Mouse (Mus musculus) midbrain, embryonic 11.5 days (tissue): ENCODE measurements around the gene Ly6g6f. TPM values are rescaled to one million over a fixed set of nuclear protein-coding genes. Genes with fewer than 3 reads are reported as not detected.

ENCODE experiments used
- ATAC-seq: fragments of 200-750 bp; cut with Nextera tagmentation; 2 replicates; pipeline ENCODE4 v1.8.0; 2017; ENCODE audit warnings: moderate TSS enrichment, moderate library complexity; ENCODE audit not compliant: low FRiP score
- DNase-seq: peaks from one replicate; pipeline ENCODE4 v3.0.0; 2015; ENCODE audit warnings: low spot score; ENCODE audit errors: missing footprints
- H3K27ac ChIP-seq: fragments of 300-500 bp; sonication (generic); 2 replicates; pipeline ENCODE4 v1.5.1; 2014; ENCODE audit warnings: low read depth, low read length
- H3K27me3 ChIP-seq: fragments of 300-500 bp; sonication (generic); 2 replicates; pipeline ENCODE4 v1.6.1; 2014; ENCODE audit warnings: mild to moderate bottlenecking, low read length, moderate library complexity, mixed read lengths; ENCODE audit not compliant: control insufficient read depth, insufficient read depth
- H3K36me3 ChIP-seq: fragments of 300-500 bp; sonication (generic); 2 replicates; pipeline ENCODE4 v1.6.1; 2014; ENCODE audit warnings: mild to moderate bottlenecking, low read length, moderate library complexity, mixed read lengths; ENCODE audit not compliant: control insufficient read depth, insufficient read depth
- H3K4me1 ChIP-seq: fragments of 300-500 bp; sonication (generic); 2 replicates; pipeline ENCODE4 v1.6.1; 2014; ENCODE audit warnings: low read length; ENCODE audit not compliant: control insufficient read depth, insufficient read depth
- H3K4me2 ChIP-seq: fragments of 300-500 bp; sonication (generic); 2 replicates; pipeline ENCODE4 v1.6.1; 2014; ENCODE audit warnings: mild to moderate bottlenecking, moderate library complexity
- H3K4me3 ChIP-seq: fragments of 300-500 bp; sonication (generic); 2 replicates; pipeline ENCODE4 v1.5.1; 2014; ENCODE audit warnings: low read depth, low read length
- H3K9ac ChIP-seq: fragments of 300-500 bp; sonication (generic); 2 replicates; pipeline ENCODE4 v1.6.1; 2014; ENCODE audit warnings: low read length
- H3K9me3 ChIP-seq: fragments of 300-500 bp; sonication (generic); 2 replicates; pipeline ENCODE4 v1.6.1; 2016; ENCODE audit warnings: low read length; ENCODE audit not compliant: control insufficient read depth
- WGBS: fragments of 180-500 bp; shearing (Covaris S2); extraction: QIAGEN DNeasy Blood & Tissue Kit; methylation state at CpG from one replicate; pipeline ENCODE4 v1.1.7; 2014; 5-methylcytosine and 5-hydroxymethylcytosine counted together
- polyA plus RNA-seq: library from polyadenylated mRNA; unstranded; fragments of >200 nt; fragmentation: Nextera tagmentation; extraction: Ambion mirVana; gene quantifications from 2 replicates; pipeline ENCODE4 v1.2.1, GENCODE M21; 2014

Gene Ly6g6f
- polyA plus RNA-seq, 1 experiment from 2014 or later, result 0.74 TPM

GRCm38 (mm10) chr17:35076507-35077176 lies 8.8 kb downstream of the Ly6g6f start, which contains the start of gene Ly6g6e:
TSS of gene Ly6g6e (plus strand) at chr17:35076902.
- H3K9me3 ChIP-seq, result no peaks in the 10 kb centered on the region; the same call in 1 of the 2 replicates
- peak; percentile 81 for DNase-seq
- WGBS, result 33% methylated on average over 10 of the region's 10 CpGs
- H3K27me3 ChIP-seq, result no peaks in the 10 kb centered on the region
- H3K4me3 ChIP-seq, result peak within 1 kb of the TSS; percentile 18; the same call in 1 of the 2 replicates
- peak within 1 kb of the TSS; percentile 65 for H3K9ac ChIP-seq
- no peak within 1 kb of the TSS for H3K27ac ChIP-seq
- no peak for ATAC-seq
- no peaks in the 10 kb centered on the region for H3K36me3 ChIP-seq
- H3K4me2 ChIP-seq, result peak within 1 kb of the TSS; percentile 46
- peaks cover 11% of the 10 kb centered on the region; the same call in 1 of the 2 replicates for H3K4me1 ChIP-seq

DNA sequence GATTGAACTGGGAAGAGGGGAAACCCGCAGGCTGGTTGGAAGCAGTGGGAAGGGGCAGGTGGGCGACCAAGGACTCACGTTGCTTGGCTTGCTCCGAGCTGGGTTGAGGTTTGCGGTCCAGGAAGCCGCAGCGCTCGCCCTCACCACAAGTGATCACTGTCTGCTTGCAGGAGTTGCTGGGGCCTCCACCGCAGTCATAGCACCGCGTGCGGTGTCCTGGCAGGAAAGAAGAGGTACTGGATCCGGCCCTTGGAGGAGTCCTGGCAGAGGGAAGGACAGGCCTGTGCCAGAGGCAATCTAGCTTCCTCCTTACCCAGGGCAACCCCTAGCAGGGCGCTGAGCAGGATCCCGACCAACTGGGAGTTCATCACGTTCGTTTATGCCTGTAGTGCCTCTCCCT lies 11.3 kb downstream of the Ly6g6f start:
- DNase-seq (peak; percentile 59), ATAC-seq (no peak)
- Histone ChIP-seq H3K27me3 (no peaks in the 10 kb centered on the region), H3K9ac (no peak overlapping the region), H3K36me3 (no peaks in the 10 kb centered on the region), H3K4me1 (peaks cover 11% of the 10 kb centered on the region; the same call in 1 of the 2 replicates), H3K9me3 (no peaks in the 10 kb centered on the region; the same call in 1 of the 2 replicates), H3K4me3 (no peak overlapping the region), H3K27ac (no peak overlapping the region), H3K4me2 (no peak overlapping the region)
- 61% methylated on average over 17 of the region's 17 CpGs for WGBS

DNA sequence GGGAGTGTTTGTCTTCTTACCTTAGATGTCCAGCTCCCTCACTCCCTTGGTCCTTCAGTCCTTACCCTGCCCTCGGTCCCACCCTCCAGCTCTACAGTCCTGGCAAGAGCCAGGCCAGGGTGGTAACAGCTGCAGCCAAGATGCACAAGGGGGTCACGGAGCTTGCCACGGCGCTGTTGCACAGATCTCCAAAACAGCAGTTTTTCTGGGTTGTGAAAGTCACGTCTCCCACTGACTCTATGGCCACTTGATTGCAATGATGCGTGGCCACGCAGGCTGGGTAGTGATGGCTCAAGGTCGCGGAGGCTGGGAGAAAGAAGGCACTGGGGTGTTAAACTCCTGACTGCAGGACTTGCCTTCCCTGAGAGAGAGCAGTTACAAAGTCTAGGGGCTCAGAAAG lies 14.0 kb downstream of the Ly6g6f start:
- H3K4me2 ChIP-seq, result no peak overlapping the region
- H3K36me3 ChIP-seq, result no peaks in the 10 kb centered on the region
- H3K4me1 ChIP-seq, result no peaks in the 10 kb centered on the region
- no peak overlapping the region for H3K27ac ChIP-seq
- ATAC-seq (no peak), DNase-seq (no peak)
- no peaks in the 10 kb centered on the region; the same call in 1 of the 2 replicates for H3K9me3 ChIP-seq
- 88% methylated on average over 9 of the region's 9 CpGs for WGBS
- no peak overlapping the region for H3K9ac ChIP-seq
- H3K27me3 ChIP-seq, result peaks cover 7% of the 10 kb centered on the region; the same call in 1 of the 2 replicates
- H3K4me3 ChIP-seq, result no peak overlapping the region

DNA sequence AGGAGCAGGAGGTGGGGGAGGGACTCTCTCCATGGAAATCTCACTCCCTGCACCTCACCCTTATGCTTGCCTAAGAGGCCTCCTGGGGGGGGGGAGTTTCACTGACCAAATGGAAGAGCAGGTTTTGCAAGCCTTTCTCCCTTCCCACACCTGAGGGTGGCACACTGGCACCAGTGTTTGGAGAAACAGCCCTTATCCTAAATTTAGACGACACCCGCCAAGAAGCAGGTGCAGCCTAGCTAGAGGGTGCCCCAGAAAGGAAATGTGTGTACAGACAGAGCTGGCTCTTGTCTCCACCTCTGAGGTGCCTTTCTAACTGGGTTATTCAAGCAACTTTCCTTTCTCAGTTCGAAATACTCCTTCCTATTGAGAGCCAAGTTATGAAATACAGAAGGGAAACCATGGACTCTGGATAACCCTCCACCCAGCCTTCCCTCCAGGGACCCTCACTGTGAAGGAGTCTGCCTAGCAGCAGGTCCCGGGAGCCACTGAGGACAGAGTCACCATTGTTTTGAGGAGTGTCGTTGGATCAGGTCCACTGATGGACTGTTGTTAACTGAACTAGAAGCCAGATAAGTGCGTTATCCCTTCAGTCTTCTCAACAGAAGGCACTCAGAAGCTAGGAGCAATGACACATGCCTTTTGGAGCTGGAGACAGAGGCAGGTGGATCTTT lies 14.7 kb downstream of the Ly6g6f start:
- H3K9me3 ChIP-seq, result no peaks in the 10 kb centered on the region; the same call in 1 of the 2 replicates
- H3K27ac ChIP-seq, result no peak overlapping the region
- H3K4me3 ChIP-seq, result no peak overlapping the region
- H3K4me2 ChIP-seq, result no peak overlapping the region
- H3K36me3 ChIP-seq, result no peaks in the 10 kb centered on the region
- ATAC-seq, result no peak
- 66% methylated on average over 6 of the region's 6 CpGs for WGBS
- no peak for DNase-seq
- peaks cover 3% of the 10 kb centered on the region for H3K4me1 ChIP-seq
- peaks cover 8% of the 10 kb centered on the region for H3K27me3 ChIP-seq
- no peak overlapping the region for H3K9ac ChIP-seq

DNA sequence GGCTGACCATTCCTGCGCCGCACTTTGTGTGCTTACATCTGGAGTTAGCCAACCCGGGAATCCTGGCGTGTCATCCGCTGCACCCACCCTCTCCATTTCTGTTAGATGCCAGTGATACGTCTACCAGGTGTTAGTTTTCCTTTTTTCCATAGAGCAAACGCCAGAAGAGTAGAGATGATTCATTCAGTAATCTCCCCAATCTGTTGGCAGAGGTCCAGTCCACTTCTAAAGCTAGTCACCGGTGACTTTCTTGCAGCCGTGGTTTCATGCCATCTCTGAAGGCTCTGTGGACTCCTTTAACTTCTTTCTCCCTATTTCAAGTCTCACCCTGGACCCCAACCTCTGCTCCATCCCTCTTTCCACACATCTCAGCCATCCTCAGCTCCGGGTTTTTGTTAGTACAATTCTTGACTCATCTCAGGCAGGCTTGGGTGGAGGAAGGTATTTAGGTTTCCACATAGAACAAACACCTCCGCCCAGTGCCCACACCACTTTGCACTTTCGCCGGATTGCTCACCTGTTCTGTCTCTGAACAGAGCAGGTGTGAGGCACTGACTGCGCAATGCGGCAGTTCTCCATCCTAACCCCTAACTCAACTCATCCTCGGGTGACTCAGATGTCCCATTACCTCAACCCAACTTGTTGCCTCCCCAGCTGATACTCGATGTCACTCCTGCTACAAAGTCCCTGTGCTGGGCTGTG lies 17.0 kb downstream of the Ly6g6f start:
- peaks cover 11% of the 10 kb centered on the region for H3K27me3 ChIP-seq
- peaks cover 15% of the 10 kb centered on the region for H3K4me1 ChIP-seq
- H3K27ac ChIP-seq, result no peak overlapping the region
- DNase-seq, result no peak
- H3K4me2 ChIP-seq, result no peak overlapping the region
- WGBS, result 83% methylated on average over 17 of the region's 17 CpGs
- no peak overlapping the region for H3K4me3 ChIP-seq
- H3K36me3 ChIP-seq, result no peaks in the 10 kb centered on the region
- ATAC-seq, result no peak
- no peaks in the 10 kb centered on the region for H3K9me3 ChIP-seq
- no peak overlapping the region for H3K9ac ChIP-seq

DNA sequence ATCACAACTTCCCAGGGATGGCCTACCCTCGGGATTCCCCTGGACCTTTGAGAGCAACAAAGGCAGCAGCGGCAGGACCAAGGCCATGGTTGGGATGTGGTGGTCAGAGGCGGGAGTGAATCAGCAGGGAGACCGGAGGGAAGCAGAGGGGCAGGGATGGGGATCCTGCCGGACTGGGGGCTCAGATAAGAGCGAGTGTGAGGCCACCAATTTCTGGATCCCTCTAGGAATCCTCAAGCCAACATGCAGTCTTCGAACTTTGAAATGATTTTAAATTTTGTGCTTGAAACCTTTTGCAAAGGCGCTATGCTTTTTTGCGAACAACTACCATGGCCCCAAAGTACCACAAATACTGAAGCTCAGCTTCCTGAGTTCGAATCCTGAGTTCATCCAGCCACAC lies 19.3 kb downstream of the Ly6g6f start, which contains the start of gene Mpig6b:
Gene Mpig6b (minus strand): TSS at position 101 of the 400 bp plus-strand sequence.
- no peak for ATAC-seq
- no peak within 1 kb of the TSS for H3K27ac ChIP-seq

GRCm38 (mm10) chr17:35064951-35065947 lies 20.2 kb downstream of the Ly6g6f start, which contains the start of gene Ly6g6c:
TSS of gene Ly6g6c (plus strand) at chr17:35065388.
- peak within 1 kb of the TSS; percentile 56 for H3K9ac ChIP-seq
- peaks cover 8% of the 10 kb centered on the region; the same call in 1 of the 2 replicates for H3K36me3 ChIP-seq
- H3K27ac ChIP-seq, result no peak within 1 kb of the TSS
- 1% methylated on average over 48 of the region's 48 CpGs for WGBS
- H3K9me3 ChIP-seq, result no peaks in the 10 kb centered on the region
- H3K4me1 ChIP-seq, result peaks cover 20% of the 10 kb centered on the region
- DNase-seq, result peak; percentile 95
- peak within 1 kb of the TSS; percentile 7 for H3K4me3 ChIP-seq
- H3K27me3 ChIP-seq, result peaks cover 11% of the 10 kb centered on the region
- H3K4me2 ChIP-seq, result peak within 1 kb of the TSS; percentile 40
- ATAC-seq, result peak; percentile 22; the same call in 1 of the 2 replicates

More for the DNA sequence above, 19.3 kb downstream of the Ly6g6f start, which contains the start of gene Mpig6b:
- 41% methylated on average over 10 of the region's 10 CpGs for WGBS
- H3K4me3 ChIP-seq, result peak within 1 kb of the TSS; percentile 7
- peaks cover 11% of the 10 kb centered on the region for H3K27me3 ChIP-seq
- no peaks in the 10 kb centered on the region for H3K9me3 ChIP-seq
- peak within 1 kb of the TSS; percentile 56 for H3K9ac ChIP-seq
- peaks cover 15% of the 10 kb centered on the region for H3K4me1 ChIP-seq
- H3K36me3 ChIP-seq, result peaks cover 7% of the 10 kb centered on the region; the same call in 1 of the 2 replicates
- H3K4me2 ChIP-seq, result peak within 1 kb of the TSS; percentile 40
- DNase-seq, result no peak

DNA sequence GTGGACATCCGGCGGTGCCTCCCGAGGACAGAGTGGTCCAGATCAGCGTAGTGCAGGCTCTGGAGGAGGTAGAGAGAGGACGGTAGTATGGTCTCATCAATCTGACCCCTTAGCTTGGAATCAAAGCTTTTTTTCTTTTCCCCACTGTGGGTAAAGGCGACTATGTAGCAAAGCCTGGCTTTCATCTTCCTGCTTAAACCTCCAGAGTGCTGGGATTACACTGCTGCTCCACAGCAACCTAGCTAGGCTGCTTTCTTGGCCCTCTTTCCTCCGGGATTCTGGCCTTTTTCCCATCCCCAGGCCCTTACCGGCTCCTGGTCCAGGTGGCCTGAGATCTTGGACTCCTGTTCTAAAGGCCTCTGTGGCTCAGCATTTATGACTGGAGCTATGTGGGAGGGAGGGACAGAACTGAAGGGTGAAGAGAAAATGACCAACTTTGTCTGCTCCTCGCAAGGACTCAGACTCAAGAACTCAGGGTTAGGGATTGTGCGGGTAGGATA lies 21.0 kb downstream of the Ly6g6f start:
- no peak for ATAC-seq
- Histone ChIP-seq H3K9me3 (no peaks in the 10 kb centered on the region), H3K4me1 (peaks cover 25% of the 10 kb centered on the region), H3K4me3 (no peak overlapping the region), H3K27ac (no peak overlapping the region), H3K27me3 (peaks cover 11% of the 10 kb centered on the region), H3K36me3 (peaks cover 8% of the 10 kb centered on the region; the same call in 1 of the 2 replicates), H3K9ac (no peak overlapping the region), H3K4me2 (no peak overlapping the region; the same call in 1 of the 2 replicates)
- WGBS, result 31% methylated on average over 10 of the region's 10 CpGs
- peak; percentile 90 for DNase-seq
